Comparison of ENCODE assay signal across 8 mouse cellular contexts in genomic region chr1:74884196-74885141, GRCm38 (mm10). TPM values are rescaled to one million over a fixed set of nuclear protein-coding genes. Genes with fewer than 3 reads are reported as not detected.
DNase-seq lines count a peak whose midpoint lies in the region; ATAC-seq lines count a peak whose summit lies in the region.

No protein-coding gene starts in this region.

- no peak overlapping the region for H3K27ac ChIP-seq in hindbrain, embryonic 13.5 days
- no peak overlapping the region for H3K27ac ChIP-seq in midbrain, embryonic 11.5 days (ENCODE audit: low read depth, low read length)

- WGBS in hindbrain, embryonic 13.5 days, result under 1% methylated on average over 57 of the region's 57 CpGs
- under 1% methylated on average over 57 of the region's 57 CpGs for WGBS in midbrain, embryonic 11.5 days

- H3K4me1 ChIP-seq in hindbrain, embryonic 13.5 days (replicated peaks), result peaks cover 29% of the 10 kb centered on the region
- H3K4me1 ChIP-seq in midbrain, embryonic 11.5 days (ENCODE audit: control insufficient read depth, insufficient read depth, low read length), result peaks cover 20% of the 10 kb centered on the region

- DNase-seq in embryo, embryonic 10 days (ENCODE audit: low spot score), result peak; percentile 41
- no peak for DNase-seq in embryo, embryonic 10.5 days (ENCODE audit: low spot score)
- DNase-seq in ZHBTc4 (ENCODE audit: low read depth, low spot score), result peak; percentile 50
- peak; percentile 96 for DNase-seq in midbrain, embryonic 11.5 days (ENCODE audit: low spot score, missing footprints)
- no peak for DNase-seq in B cell, adult 2 months

- peaks cover 97% of the 10 kb centered on the region for H3K27me3 ChIP-seq in hindbrain, embryonic 13.5 days
- H3K27me3 ChIP-seq in midbrain, embryonic 11.5 days (ENCODE audit: control insufficient read depth, insufficient read depth, low read length), result peaks cover 85% of the 10 kb centered on the region

- H3K4me3 ChIP-seq in hindbrain, embryonic 13.5 days, result peak overlapping the region; percentile 23
- H3K4me3 ChIP-seq in midbrain, embryonic 11.5 days (ENCODE audit: low read depth, low read length), result peak overlapping the region; percentile 20

- peak overlapping the region; percentile 41 for H3K4me2 ChIP-seq in hindbrain, embryonic 13.5 days
- peak overlapping the region; percentile 39 for H3K4me2 ChIP-seq in midbrain, embryonic 11.5 days

- no peaks in the 10 kb centered on the region for H3K9me3 ChIP-seq in hindbrain, embryonic 13.5 days
- no peaks in the 10 kb centered on the region for H3K9me3 ChIP-seq in midbrain, embryonic 11.5 days (ENCODE audit: control insufficient read depth, low read length)

- no peaks in the 10 kb centered on the region for H3K36me3 ChIP-seq in hindbrain, embryonic 13.5 days
- H3K36me3 ChIP-seq in midbrain, embryonic 11.5 days (ENCODE audit: control insufficient read depth, insufficient read depth, low read length), result no peaks in the 10 kb centered on the region

- H3K9ac ChIP-seq in hindbrain, embryonic 13.5 days, result peak overlapping the region; percentile 43; the same call in 1 of the 2 replicates
- H3K9ac ChIP-seq in midbrain, embryonic 11.5 days (ENCODE audit: low read length), result no peak overlapping the region

- ATAC-seq in hindbrain, embryonic 13.5 days (ENCODE audit: low FRiP score), result no peak
- no peak for ATAC-seq in midbrain, embryonic 11.5 days (ENCODE audit: low FRiP score)
- no peak for ATAC-seq in megakaryocyte, adult 5-6 weeks (ENCODE audit: poor library complexity, severe bottlenecking)
- ATAC-seq in frontal cortex, adult (ENCODE audit: low TSS enrichment), result no peak

RNA-seq across cellular contexts. Expression of gene Fev, which starts 0.8 kb away (rescaled TPM):
- 4.1 and 6.7 TPM in 2 replicates for polyA plus RNA-seq in hindbrain, embryonic 13.5 days (2015; fragmentation: Nextera tagmentation; extraction: Ambion mirVana)
- polyA plus RNA-seq in midbrain, embryonic 11.5 days (2014; fragmentation: Nextera tagmentation; extraction: Ambion mirVana), result 0.41 and 0.69 TPM in 2 replicates
- total RNA-seq in megakaryocyte, adult 5-6 weeks (2015), result not detected in 2 replicates
- not detected in 2 replicates for total RNA-seq in megakaryocyte, adult 5-6 weeks (2017)

RNA-seq across cellular contexts. Expression of gene Cryba2, which starts 8.5 kb away (rescaled TPM):
- 2.9 and 4.9 TPM in 2 replicates for polyA plus RNA-seq in hindbrain, embryonic 13.5 days (2015; fragmentation: Nextera tagmentation; extraction: Ambion mirVana)
- polyA plus RNA-seq in midbrain, embryonic 11.5 days (2014; fragmentation: Nextera tagmentation; extraction: Ambion mirVana), result 0.19 TPM in 1 of 2 replicates, not detected in the other
- not detected in 2 replicates for total RNA-seq in megakaryocyte, adult 5-6 weeks (2015)
- total RNA-seq in megakaryocyte, adult 5-6 weeks (2017), result not detected in 2 replicates

RNA-seq across cellular contexts. Expression of gene Cdk5r2, which starts 29.7 kb away (rescaled TPM):
- 6.1 and 6.5 TPM in 2 replicates for polyA plus RNA-seq in hindbrain, embryonic 13.5 days (2015; fragmentation: Nextera tagmentation; extraction: Ambion mirVana)
- 5.7 and 5.8 TPM in 2 replicates for polyA plus RNA-seq in midbrain, embryonic 11.5 days (2014; fragmentation: Nextera tagmentation; extraction: Ambion mirVana)
- total RNA-seq in megakaryocyte, adult 5-6 weeks (2015), result not detected in 2 replicates
- not detected in 2 replicates for total RNA-seq in megakaryocyte, adult 5-6 weeks (2017)

RNA-seq across cellular contexts. Expression of gene Cfap65, which starts 50.9 kb away (rescaled TPM):
- 0.56 and 1.2 TPM in 2 replicates for polyA plus RNA-seq in hindbrain, embryonic 13.5 days (2015; fragmentation: Nextera tagmentation; extraction: Ambion mirVana)
- polyA plus RNA-seq in midbrain, embryonic 11.5 days (2014; fragmentation: Nextera tagmentation; extraction: Ambion mirVana), result 0.03 and 0.04 TPM in 2 replicates
- not detected in 2 replicates for total RNA-seq in megakaryocyte, adult 5-6 weeks (2015)
- total RNA-seq in megakaryocyte, adult 5-6 weeks (2017), result not detected in 2 replicates

Comparison
In these comparisons a context has a peak if more than half of its experiments do, and no peak if none do; other contexts are left out.
1. DNase-seq: peak in embryo, embryonic 10 days (single experiment), ZHBTc4 (single experiment) and midbrain, embryonic 11.5 days (single experiment); none in embryo, embryonic 10.5 days (single experiment) and B cell, adult 2 months (0 of 2).